Mouse (Mus musculus) kidney, postnatal 36 days (tissue): Measurements from ENCODE around the gene Spata32.
A peak's percentile ranks its signal among the peaks of the same experiment; 100 is the strongest.

Experiments used
- DNase-seq, 2 experiments: peaks; one replicate each; pipeline ENCODE4 v3.0.0; 2021 to 2022; ENCODE audit warnings: mixed read lengths in 2 of 2

Gene Spata32

GRCm38 (mm10) chr11:103201664-103202063 is 16.6 kb downstream of the Spata32 start:
- peak; percentile 40 to 72 for DNase-seq

DNA sequence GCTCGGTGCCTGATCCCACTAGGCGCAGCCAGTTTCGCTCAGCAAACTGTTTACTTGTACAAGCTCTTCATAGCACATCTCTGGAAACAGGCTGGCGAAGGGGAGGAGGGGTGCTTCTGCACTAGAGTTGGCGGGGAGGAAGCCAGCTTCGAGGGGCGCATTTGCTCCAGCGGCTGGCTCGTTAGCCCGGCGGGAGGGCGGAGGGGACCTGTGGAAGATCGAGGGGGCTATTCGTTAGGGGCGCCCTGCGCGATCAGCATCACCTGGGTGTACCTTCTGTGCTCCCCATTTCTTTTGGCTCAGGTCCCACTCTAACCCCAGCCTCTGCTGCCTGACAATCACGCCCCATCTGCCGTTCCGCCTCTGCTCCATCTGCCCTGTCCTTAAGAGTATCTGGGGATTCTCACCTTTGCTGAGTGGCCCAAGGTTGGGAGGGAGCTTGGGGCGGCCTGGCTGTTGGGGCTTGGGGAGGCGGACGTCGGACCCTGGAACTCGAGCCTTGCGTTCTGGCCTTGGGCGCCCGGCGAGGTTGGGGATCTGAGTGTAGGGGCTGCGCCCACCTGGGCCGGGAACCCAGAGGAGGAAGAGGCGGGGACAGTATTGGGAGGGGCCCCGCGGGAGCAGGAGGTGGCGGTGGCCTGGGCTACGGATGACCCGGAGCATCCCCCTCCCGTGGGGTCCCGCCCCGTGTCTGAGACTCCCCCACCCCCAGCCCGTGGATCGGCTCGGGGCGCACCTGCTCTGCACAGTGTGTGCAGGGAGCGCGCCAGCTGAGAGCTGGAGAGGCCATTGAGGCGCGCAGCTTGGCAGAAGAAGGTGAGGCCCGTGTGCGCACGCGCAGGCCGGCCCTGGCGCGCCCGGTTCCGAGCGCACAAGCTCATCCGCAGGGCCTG is 19.1 kb downstream of the Spata32 start:
- DNase-seq = peak in 1 of 2 experiments; percentile 66

- no peak for DNase-seq
Measured at GRCm38 (mm10) chr11:103198339-103198738, 19.9 kb downstream of the Spata32 start.

DNA sequence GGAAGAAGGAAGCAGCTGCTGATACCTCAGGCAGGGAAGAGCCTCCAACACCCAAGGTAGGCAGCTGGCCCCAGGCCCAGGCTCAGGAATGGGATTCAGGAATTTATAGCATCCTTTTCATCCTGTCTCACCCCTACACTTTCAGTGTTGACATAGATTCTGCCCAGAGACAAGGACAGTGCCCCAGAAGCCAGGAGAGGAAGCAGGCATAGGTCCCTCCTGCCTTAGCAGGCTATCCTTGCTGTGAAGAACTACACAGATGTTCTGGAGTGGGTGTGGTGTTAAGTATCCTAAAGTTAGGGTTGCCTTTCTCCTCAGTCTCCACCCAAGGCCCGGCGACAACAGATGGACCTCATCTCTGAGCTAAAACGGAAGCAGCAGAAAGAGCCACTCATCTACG is 20.9 kb downstream of the Spata32 start:
- DNase-seq = no peak

DNA sequence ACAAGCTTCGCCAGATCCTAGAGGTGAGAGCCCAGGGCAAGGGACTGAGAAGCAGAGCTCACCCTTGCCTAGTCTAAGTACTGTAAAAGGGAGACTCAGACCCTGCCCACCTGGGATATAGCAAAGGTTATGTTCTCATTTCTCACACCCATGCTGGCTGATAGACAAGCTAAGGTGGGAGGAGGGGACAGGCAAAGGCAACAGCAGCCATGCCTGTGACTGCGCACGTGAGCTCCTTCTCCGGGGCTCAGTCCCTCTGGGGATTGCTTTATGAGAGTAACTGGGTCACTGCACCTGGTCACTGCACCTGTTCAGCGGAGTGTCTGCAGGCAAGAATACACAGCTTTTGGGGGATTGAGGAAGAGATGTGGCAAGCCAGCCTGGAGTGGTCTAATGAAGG is 22.6 kb downstream of the Spata32 start:
- DNase-seq = no peak

DNA sequence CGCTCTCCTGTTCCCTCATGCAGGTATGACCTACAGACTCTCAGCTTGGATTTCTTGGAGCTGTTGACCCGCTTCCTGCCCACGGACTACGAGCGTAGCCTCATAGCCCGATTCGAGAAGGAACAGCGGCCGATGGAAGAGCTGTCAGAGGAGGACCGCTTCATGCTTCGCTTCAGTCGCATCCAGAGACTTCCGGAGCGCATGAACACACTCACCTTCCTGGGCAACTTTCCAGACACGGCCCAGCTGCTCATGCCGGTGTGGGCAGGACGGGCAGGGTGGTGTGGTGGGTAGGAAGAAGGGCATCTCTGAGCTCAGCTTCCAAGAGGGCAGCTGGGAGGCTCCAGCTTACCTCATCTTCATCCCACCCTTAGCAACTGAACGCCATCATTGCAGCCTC is 23.0 kb downstream of the Spata32 start:
- peak in 1 of 2 experiments; percentile 25 for DNase-seq

GRCm38 (mm10) chr11:103193825-103194168 is 24.4 kb downstream of the Spata32 start:
- DNase-seq = no peak

- peak in 1 of 2 experiments; percentile 37 for DNase-seq
Measured at GRCm38 (mm10) chr11:103192956-103193824, 25.0 kb downstream of the Spata32 start.

- DNase-seq = no peak
Measured at GRCm38 (mm10) chr11:103192230-103192955, 25.8 kb downstream of the Spata32 start.

DNA sequence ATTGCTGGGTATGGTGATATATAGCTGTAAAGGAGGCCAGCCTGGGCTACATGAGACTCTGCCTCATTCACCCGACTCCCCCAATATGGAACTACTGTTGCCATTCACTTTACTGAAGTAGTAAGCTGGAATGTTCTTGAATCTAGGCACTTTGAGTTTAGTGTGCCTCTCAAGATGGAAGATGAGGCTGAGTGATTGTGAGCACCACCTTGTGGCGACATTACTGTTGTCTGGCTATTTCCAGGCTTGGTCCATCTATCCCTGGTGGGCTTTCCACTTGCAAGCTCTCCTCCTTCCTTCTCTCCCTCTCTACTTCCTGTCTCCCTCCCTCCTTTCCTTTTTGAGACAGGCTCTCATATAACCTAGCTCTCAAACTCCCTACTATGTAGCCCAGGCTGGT is 33.3 kb downstream of the Spata32 start:
- peak; percentile 54 to 84 for DNase-seq

GRCm38 (mm10) chr11:103181911-103182310 is 36.3 kb downstream of the Spata32 start:
- peak; percentile 87 to 95 for DNase-seq

DNA sequence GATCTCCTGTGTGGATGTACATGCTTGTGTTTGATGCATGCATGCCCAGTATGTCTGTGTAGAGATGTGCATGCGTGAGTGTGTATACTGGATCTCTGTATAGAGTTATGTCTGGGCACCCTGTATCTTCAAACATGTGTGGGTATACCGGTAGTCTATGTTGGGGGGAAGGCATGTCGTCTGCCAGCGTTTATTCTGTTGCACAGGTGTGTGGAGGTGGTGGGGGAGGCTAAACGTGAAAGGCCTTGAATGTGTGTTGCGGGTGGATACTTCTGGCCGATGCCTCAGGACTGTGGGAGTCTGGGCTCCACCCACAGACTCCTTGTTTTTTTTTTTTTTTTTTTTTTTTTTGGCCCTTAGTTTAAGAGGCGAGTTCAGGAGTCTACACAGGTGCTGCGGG is 36.9 kb downstream of the Spata32 start:
- DNase-seq = peak in 1 of 2 experiments; percentile 22

DNA sequence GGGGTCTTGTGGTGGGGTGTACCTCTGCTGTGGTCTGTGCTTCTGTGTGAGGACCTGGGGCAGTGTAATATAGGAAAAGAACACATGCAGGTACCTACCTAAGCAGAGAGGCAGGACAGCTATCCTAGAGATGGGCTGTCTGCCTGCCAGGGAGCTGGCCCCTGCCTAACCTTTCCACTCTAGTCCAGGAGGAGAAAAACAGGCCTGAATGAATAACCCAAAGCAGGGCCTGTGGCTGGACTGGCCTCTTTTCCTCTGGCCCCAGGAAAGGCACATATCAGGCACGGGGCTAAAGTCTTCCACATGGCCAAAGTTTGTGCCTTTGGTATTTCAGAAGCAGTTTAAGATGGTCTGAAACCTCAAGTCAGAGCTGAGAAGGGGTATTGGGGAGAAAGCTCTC is 37.8 kb downstream of the Spata32 start:
- peak; percentile 75 to 86 for DNase-seq

GRCm38 (mm10) chr11:103178748-103179147 is 39.5 kb downstream of the Spata32 start:
- DNase-seq = no peak

- no peak for DNase-seq
Measured at GRCm38 (mm10) chr11:103177815-103178485, 40.3 kb downstream of the Spata32 start.

- DNase-seq = peak in 1 of 2 experiments; percentile 6
Measured at GRCm38 (mm10) chr11:103177216-103177615, 41.0 kb downstream of the Spata32 start.

DNA sequence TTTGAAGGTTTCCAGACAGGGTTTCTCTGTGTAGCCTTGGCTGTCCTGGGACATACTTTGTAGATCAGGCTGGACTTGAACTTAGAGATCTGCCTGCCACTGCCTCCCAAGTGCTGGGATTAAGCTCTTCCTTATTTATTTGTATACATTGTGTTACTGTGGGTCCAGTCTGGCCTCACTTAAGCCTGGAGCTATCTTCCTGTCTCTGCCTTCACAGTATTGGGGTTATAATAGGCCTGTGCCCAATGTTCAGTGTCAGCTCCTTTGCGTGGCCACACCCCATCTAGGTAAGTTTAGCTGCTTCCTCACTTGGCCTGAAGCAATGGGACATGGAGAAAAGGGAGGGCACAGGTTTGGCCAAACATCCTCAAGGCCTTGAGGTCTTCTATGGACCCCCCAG is 41.7 kb downstream of the Spata32 start:
- no peak for DNase-seq

- DNase-seq = no peak
Measured at GRCm38 (mm10) chr11:103175688-103176442, 42.4 kb downstream of the Spata32 start.

DNA sequence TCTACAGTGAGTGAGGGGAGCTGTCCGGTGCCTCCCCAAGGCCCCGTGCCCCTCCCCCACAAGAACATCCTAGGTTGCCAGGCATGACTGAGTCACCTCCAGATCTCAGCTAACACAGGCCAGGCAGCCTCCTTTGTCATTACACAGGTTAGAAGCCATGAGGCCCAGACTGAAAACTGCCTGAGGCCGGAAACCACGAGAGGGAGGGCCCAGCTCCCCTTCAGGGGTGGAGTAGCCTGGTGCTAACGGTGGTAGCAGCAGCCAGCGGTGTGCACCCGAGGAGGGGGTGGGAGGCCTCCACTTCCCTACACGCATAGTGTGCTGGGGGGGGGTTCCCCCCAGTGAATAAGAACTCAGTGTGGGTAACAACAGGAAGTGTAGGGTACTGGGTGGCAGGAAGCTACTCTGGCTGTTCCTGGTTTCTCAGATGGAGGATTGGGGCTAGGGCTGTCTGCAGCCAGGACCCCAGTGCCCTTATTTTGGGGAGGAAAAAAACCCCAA is 43.3 kb downstream of the Spata32 start:
- peak in 1 of 2 experiments; percentile 66 for DNase-seq

DNA sequence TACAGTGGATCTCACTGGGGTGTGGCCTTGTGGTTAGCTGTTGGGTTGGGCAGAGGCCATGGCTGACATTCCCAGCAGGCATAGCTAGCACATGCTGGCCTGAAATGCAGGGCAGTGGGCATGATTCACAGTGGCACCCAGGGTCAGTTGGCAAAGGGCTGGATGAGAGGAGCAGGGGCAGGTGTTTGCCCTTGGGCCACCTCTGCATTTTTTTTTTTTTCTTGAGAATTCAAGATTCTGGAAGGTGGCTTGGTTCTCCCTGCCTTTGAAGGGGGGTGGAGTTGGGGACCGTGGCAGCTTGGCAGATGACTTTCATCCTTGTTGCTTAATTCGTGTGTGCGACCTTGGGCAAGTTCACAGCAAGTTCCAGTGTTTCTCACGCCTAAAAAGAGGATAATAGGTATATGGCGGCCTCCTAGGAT is 43.8 kb downstream of the Spata32 start:
- DNase-seq = peak; percentile 75 to 80

DNA sequence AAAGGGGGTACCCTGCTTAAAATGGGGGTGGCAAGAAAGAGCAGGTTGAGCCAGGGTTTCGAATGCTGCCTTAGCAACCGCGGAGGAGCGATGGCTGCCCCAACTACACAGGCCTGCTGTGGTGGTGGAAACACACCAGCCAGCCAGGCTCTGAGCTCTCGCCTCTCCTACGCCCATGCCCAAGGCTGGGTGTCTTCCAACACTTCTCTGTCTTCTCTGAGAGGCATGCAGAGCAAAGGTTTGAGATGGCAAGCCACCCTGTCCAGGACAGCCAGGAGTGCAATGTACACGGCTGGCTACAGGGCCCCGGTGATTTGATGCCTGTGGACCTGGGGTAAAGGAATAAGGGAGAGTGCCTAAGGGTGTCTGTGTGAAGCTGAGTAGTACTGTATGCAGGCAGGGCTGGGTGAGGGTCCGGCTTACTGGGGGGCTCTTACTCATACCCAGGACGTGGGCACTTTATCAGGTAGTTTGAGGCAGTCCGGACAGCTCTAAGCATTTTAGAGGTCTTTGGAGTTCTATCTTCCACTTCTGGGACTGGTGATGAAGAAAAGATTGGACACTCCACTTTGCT is 44.4 kb downstream of the Spata32 start:
- DNase-seq = peak; percentile 60 to 61
